Mouse (Mus musculus): ENCODE data around the gene Cog7. TPM values are rescaled to one million over a fixed set of nuclear protein-coding genes. Genes with fewer than 3 reads are reported as not detected.

The Cog7 gene
- polyA plus RNA-seq, 1 experiment from 2014 or later, result 18.8 TPM

DNA sequence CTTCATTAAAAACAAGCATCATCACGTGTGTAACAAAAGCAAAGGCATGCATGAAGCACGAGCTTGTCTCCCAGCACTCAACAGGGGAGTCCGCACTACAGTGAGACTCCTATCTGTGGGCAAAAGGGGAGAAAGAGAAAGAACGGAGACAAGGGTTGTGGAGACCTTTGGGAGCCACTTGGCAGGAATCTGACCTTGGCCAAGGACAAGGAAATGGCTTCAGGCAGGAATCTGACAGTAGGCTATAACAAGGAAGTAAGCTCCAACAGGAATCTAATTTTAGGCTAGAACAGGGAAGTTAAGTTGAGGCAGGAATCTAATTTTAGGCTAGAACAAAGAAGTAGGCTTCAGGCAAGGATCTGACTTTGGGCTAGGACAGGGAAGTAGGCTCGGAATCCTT lies 14.4 kb upstream of the Cog7 start:
- Histone ChIP-seq H3K9ac (no peak overlapping the region), H3K36me3 (peaks cover 91% of the 10 kb centered on the region), H3K27ac (ENCODE audit: poor library complexity, severe bottlenecking) (no peak overlapping the region), H3K27me3 (replicated peaks) (no peaks in the 10 kb centered on the region), H3K4me2 (no peak overlapping the region), H3K4me3 (no peak overlapping the region), H3K9me3 (replicated peaks) (peaks cover 10% of the 10 kb centered on the region), H3K4me1 (replicated peaks) (no peaks in the 10 kb centered on the region)
- WGBS, result 84% methylated on average over 5 of the region's 5 CpGs
- no peak for ATAC-seq (ENCODE audit: insufficient number of reproducible peaks, low FRiP score)

DNA sequence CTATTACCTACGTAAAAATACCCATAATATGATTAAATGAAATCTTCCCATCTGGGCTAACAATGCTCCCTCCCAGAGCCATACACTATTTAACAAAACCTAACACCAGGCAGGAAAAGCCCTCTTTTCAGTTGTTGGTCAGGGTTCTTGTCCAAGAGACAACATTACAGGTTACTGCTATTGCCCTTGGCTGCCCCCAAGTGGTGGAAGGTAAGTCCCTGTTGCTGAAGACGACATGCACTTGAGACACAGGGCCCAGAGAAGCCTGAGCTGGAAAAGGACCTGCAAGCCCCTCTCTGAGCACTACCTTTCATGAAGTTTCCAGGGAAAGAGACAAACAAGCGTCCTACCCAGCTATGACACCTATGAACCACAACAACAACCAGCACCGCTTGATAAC lies 6.5 kb downstream of the Cog7 start:
- H3K27me3 ChIP-seq (replicated peaks), result no peaks in the 10 kb centered on the region
- H3K9ac ChIP-seq, result no peak overlapping the region
- H3K27ac ChIP-seq (ENCODE audit: poor library complexity, severe bottlenecking), result no peak overlapping the region
- H3K4me3 ChIP-seq, result no peak overlapping the region
- 52% methylated on average over 4 of the region's 4 CpGs for WGBS
- ATAC-seq (ENCODE audit: insufficient number of reproducible peaks, low FRiP score), result no peak
- no peaks in the 10 kb centered on the region for H3K9me3 ChIP-seq (replicated peaks)
- H3K4me1 ChIP-seq (replicated peaks), result no peaks in the 10 kb centered on the region
- H3K36me3 ChIP-seq, result peaks cover 38% of the 10 kb centered on the region
- no peak overlapping the region for H3K4me2 ChIP-seq

DNA sequence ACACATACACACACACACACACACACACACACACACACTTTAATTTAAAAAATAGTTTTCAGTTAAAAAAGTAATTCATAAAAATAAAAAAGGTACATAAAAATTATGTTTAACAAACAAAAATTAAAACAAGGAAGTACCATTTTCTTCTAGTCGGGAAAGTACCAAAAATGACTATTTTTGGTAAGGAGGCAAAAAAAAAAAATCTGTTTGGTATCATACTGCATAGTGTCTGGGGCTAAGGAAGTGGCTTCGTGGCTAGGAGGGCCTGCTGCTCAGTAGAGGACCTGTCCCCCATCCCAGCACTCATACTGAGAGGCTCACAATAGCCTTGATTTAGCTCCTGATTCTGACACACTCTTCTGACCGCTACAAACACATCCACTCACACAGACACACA lies 9.8 kb downstream of the Cog7 start:
- Histone ChIP-seq H3K4me2 (no peak overlapping the region), H3K27me3 (replicated peaks) (no peaks in the 10 kb centered on the region), H3K4me3 (no peak overlapping the region), H3K27ac (ENCODE audit: poor library complexity, severe bottlenecking) (no peak overlapping the region), H3K4me1 (replicated peaks) (peaks cover 5% of the 10 kb centered on the region), H3K36me3 (peaks cover 42% of the 10 kb centered on the region), H3K9me3 (replicated peaks) (no peaks in the 10 kb centered on the region), H3K9ac (no peak overlapping the region)
- WGBS, result 83% methylated on average over 3 of the region's 3 CpGs
- no peak for ATAC-seq (ENCODE audit: insufficient number of reproducible peaks, low FRiP score)

DNA sequence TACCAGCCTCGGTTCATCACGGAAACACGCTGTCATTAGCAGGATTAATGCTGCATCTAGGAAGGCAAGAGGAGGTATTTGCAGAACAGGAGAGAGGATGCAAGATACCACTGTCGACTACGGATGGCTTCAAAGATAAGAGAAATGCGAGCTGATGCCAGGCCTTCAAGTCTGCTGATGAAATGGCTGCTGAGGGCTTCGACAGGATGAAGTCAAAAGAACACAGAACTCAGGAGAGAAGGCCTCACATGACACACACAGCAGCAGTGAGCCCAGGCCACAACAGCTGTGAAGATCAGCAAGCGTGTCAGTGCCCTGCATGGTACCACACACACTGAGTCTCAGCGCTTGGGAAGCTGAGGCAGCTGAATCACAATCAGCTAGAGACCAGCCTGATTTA lies 11.3 kb downstream of the Cog7 start:
- Histone ChIP-seq H3K4me1 (replicated peaks) (peaks cover 5% of the 10 kb centered on the region), H3K36me3 (peaks cover 41% of the 10 kb centered on the region), H3K4me2 (no peak overlapping the region), H3K9me3 (replicated peaks) (no peaks in the 10 kb centered on the region), H3K4me3 (no peak overlapping the region), H3K9ac (no peak overlapping the region), H3K27me3 (replicated peaks) (no peaks in the 10 kb centered on the region), H3K27ac (ENCODE audit: poor library complexity, severe bottlenecking) (no peak overlapping the region)
- ATAC-seq (ENCODE audit: insufficient number of reproducible peaks, low FRiP score), result no peak
- WGBS, result 70% methylated on average over 9 of the region's 9 CpGs

DNA sequence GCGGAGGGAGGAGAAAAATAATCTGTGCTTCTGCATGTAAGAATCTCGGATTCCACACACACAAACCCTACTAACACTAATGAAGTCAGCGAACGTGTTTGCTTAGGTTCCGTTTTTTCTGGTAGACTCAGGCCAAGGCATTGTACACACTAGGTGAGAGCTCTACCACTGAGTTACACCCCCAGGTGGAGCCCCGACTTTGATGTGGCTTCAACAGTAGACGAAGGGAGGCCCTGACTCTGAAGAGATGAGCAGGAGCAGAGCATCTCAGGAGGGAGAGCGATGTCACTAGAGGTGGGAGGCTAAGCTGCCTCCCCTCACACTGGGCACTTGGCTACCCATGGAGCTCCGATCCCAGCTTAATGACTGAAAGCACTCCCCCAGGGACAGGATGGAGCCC lies 12.7 kb downstream of the Cog7 start:
- Histone ChIP-seq H3K9me3 (replicated peaks) (peaks cover 3% of the 10 kb centered on the region), H3K36me3 (peaks cover 41% of the 10 kb centered on the region), H3K4me2 (no peak overlapping the region), H3K27me3 (replicated peaks) (no peaks in the 10 kb centered on the region), H3K4me1 (replicated peaks) (peaks cover 5% of the 10 kb centered on the region), H3K4me3 (no peak overlapping the region), H3K27ac (ENCODE audit: poor library complexity, severe bottlenecking) (no peak overlapping the region), H3K9ac (no peak overlapping the region)
- ATAC-seq (ENCODE audit: insufficient number of reproducible peaks, low FRiP score), result no peak
- 88% methylated on average over 9 of the region's 9 CpGs for WGBS

GRCm38 (mm10) chr7:121968242-121968641 lies 13.3 kb downstream of the Cog7 start:
- ATAC-seq (ENCODE audit: insufficient number of reproducible peaks, low FRiP score), result no peak
- 23% methylated on average over 8 of the region's 8 CpGs for WGBS
- H3K9me3 ChIP-seq (replicated peaks), result peaks cover 3% of the 10 kb centered on the region
- peaks cover 8% of the 10 kb centered on the region for H3K4me1 ChIP-seq (replicated peaks)
- H3K4me3 ChIP-seq, result no peak overlapping the region
- H3K9ac ChIP-seq, result no peak overlapping the region
- H3K27me3 ChIP-seq (replicated peaks), result no peaks in the 10 kb centered on the region
- no peak overlapping the region for H3K27ac ChIP-seq (ENCODE audit: poor library complexity, severe bottlenecking)
- no peak overlapping the region for H3K4me2 ChIP-seq
- H3K36me3 ChIP-seq, result peaks cover 35% of the 10 kb centered on the region

DNA sequence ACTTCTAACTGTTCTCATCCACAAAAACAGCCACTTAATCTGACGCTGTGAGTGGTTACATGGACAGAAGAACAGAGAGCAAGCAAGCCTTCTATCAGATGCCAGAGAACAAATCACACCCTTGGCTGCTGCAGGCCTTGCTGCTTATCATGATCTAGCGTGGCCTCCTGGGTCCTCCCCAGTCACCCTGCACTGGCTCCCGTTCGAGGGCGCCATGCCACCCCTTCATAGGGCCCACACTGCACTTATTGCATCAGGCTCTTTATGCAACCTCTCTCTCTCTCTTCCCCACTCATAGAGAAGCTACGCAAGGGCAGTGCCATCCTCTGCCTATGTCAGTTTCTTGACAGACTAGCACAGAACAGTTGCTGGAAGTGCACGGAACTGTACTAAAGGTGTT lies 15.3 kb downstream of the Cog7 start:
- Histone ChIP-seq H3K9me3 (replicated peaks) (peaks cover 3% of the 10 kb centered on the region), H3K4me1 (replicated peaks) (peaks cover 9% of the 10 kb centered on the region), H3K4me2 (no peak overlapping the region), H3K9ac (no peak overlapping the region), H3K4me3 (no peak overlapping the region), H3K36me3 (peaks cover 38% of the 10 kb centered on the region), H3K27ac (ENCODE audit: poor library complexity, severe bottlenecking) (no peak overlapping the region), H3K27me3 (replicated peaks) (no peaks in the 10 kb centered on the region)
- ATAC-seq (ENCODE audit: insufficient number of reproducible peaks, low FRiP score), result no peak
- WGBS, result 83% methylated on average over 7 of the region's 7 CpGs

GRCm38 (mm10) chr7:121963883-121964398 lies 17.6 kb downstream of the Cog7 start:
- H3K27me3 ChIP-seq (replicated peaks), result no peaks in the 10 kb centered on the region
- WGBS, result 54% methylated on average over 6 of the region's 6 CpGs
- peaks cover 3% of the 10 kb centered on the region for H3K9me3 ChIP-seq (replicated peaks)
- H3K27ac ChIP-seq (ENCODE audit: poor library complexity, severe bottlenecking), result no peak overlapping the region
- H3K4me3 ChIP-seq, result no peak overlapping the region
- peaks cover 9% of the 10 kb centered on the region for H3K4me1 ChIP-seq (replicated peaks)
- H3K9ac ChIP-seq, result no peak overlapping the region
- peaks cover 27% of the 10 kb centered on the region for H3K36me3 ChIP-seq
- ATAC-seq (ENCODE audit: insufficient number of reproducible peaks, low FRiP score), result no peak
- H3K4me2 ChIP-seq, result no peak overlapping the region

- H3K27me3 ChIP-seq (replicated peaks), result no peaks in the 10 kb centered on the region
- H3K4me3 ChIP-seq, result no peak overlapping the region
- H3K9ac ChIP-seq, result no peak overlapping the region
- no peak for ATAC-seq (ENCODE audit: insufficient number of reproducible peaks, low FRiP score)
- H3K4me2 ChIP-seq, result no peak overlapping the region
- H3K4me1 ChIP-seq (replicated peaks), result peaks cover 4% of the 10 kb centered on the region; the same call in 1 of the 2 replicates
- peaks cover 3% of the 10 kb centered on the region for H3K9me3 ChIP-seq (replicated peaks)
- peaks cover 25% of the 10 kb centered on the region for H3K36me3 ChIP-seq
- no peak overlapping the region for H3K27ac ChIP-seq (ENCODE audit: poor library complexity, severe bottlenecking)
- WGBS, result 72% methylated on average over 3 of the region's 3 CpGs
Observed at GRCm38 (mm10) chr7:121962571-121962959, 18.9 kb downstream of the Cog7 start.

GRCm38 (mm10) chr7:121961913-121962570 lies 19.5 kb downstream of the Cog7 start:
- Histone ChIP-seq H3K4me1 (replicated peaks) (peaks cover 4% of the 10 kb centered on the region; the same call in 1 of the 2 replicates), H3K27me3 (replicated peaks) (no peaks in the 10 kb centered on the region), H3K27ac (ENCODE audit: poor library complexity, severe bottlenecking) (no peak overlapping the region), H3K9ac (no peak overlapping the region), H3K9me3 (replicated peaks) (peaks cover 3% of the 10 kb centered on the region), H3K36me3 (peaks cover 25% of the 10 kb centered on the region), H3K4me2 (no peak overlapping the region), H3K4me3 (no peak overlapping the region)
- 76% methylated on average over 7 of the region's 7 CpGs for WGBS
- ATAC-seq (ENCODE audit: insufficient number of reproducible peaks, low FRiP score), result no peak

- Histone ChIP-seq H3K27me3 (replicated peaks) (no peaks in the 10 kb centered on the region), H3K36me3 (peaks cover 24% of the 10 kb centered on the region), H3K4me2 (no peak overlapping the region), H3K27ac (ENCODE audit: poor library complexity, severe bottlenecking) (no peak overlapping the region), H3K9me3 (replicated peaks) (no peaks in the 10 kb centered on the region), H3K9ac (no peak overlapping the region), H3K4me3 (no peak overlapping the region), H3K4me1 (replicated peaks) (no peaks in the 10 kb centered on the region)
- whole genome bisulfite sequencing, result 87% methylated on average over 12 of the region's 12 CpGs
- no peak for ATAC-seq (ENCODE audit: insufficient number of reproducible peaks, low FRiP score)
Observed at GRCm38 (mm10) chr7:121955802-121956201, 25.7 kb downstream of the Cog7 start.
